Mouse (Mus musculus): ENCODE results near the gene Btbd6.

Btbd6 gene

GRCm38 (mm10) chr12:112955800-112956199, 20.5 kb upstream of the Btbd6 start:
- DNase-seq (ENCODE audit: low spot score), result peak; percentile 72

- DNase-seq (ENCODE audit: low spot score), result peak; percentile 57
These were observed 18.0 kb upstream of the Btbd6 start for GRCm38 (mm10) chr12:112958303-112958702.

GRCm38 (mm10) chr12:112959421-112959820, 16.9 kb upstream of the Btbd6 start:
- peak; percentile 64 for DNase-seq (ENCODE audit: low spot score)

- no peak for DNase-seq (ENCODE audit: low spot score)
These were observed 14.9 kb upstream of the Btbd6 start for GRCm38 (mm10) chr12:112961428-112961827.

- no peak for DNase-seq (ENCODE audit: low spot score)
These were observed 14.4 kb upstream of the Btbd6 start for GRCm38 (mm10) chr12:112961872-112962271.

GRCm38 (mm10) chr12:112965783-112966182, 10.5 kb upstream of the Btbd6 start:
- DNase-seq (ENCODE audit: low spot score), result no peak

- DNase-seq (ENCODE audit: low spot score), result no peak
These were observed 7.3 kb upstream of the Btbd6 start for GRCm38 (mm10) chr12:112968943-112969342.

GRCm38 (mm10) chr12:112969616-112970015, 6.7 kb upstream of the Btbd6 start:
- no peak for DNase-seq (ENCODE audit: low spot score)

- DNase-seq (ENCODE audit: low spot score), result no peak
These were observed 1.5 kb upstream of the Btbd6 start for GRCm38 (mm10) chr12:112974736-112975135.

GRCm38 (mm10) chr12:112977156-112977555, 874 bp downstream of the Btbd6 start:
- no peak for DNase-seq (ENCODE audit: low spot score)

- no peak for DNase-seq (ENCODE audit: low spot score)
These were observed 5.7 kb downstream of the Btbd6 start for GRCm38 (mm10) chr12:112982031-112982430.

- DNase-seq (ENCODE audit: low spot score), result peak; percentile 48
These were observed 9.1 kb downstream of the Btbd6 start for GRCm38 (mm10) chr12:112985346-112985745.

GRCm38 (mm10) chr12:112987877-112988276, 11.6 kb downstream of the Btbd6 start:
- peak; percentile 57 for DNase-seq (ENCODE audit: low spot score)

- no peak for DNase-seq (ENCODE audit: low spot score)
These were observed 14.6 kb downstream of the Btbd6 start for GRCm38 (mm10) chr12:112990706-112991405.

- DNase-seq (ENCODE audit: low spot score), result no peak
These were observed 15.2 kb downstream of the Btbd6 start for GRCm38 (mm10) chr12:112991444-112991843.

- peak; percentile 48 for DNase-seq (ENCODE audit: low spot score)
These were observed 17.9 kb downstream of the Btbd6 start for GRCm38 (mm10) chr12:112994153-112994552.

- no peak for DNase-seq (ENCODE audit: low spot score)
These were observed 23.4 kb downstream of the Btbd6 start for GRCm38 (mm10) chr12:112999569-113000293.

GRCm38 (mm10) chr12:113000294-113001132, 24.2 kb downstream of the Btbd6 start, which contains the start of gene Brf1:
TSS of gene Brf1 (minus strand) at chr12:113000704.
- peak; percentile 97 for DNase-seq (ENCODE audit: low spot score)

- peak; percentile 22 for DNase-seq (ENCODE audit: low spot score)
These were observed 24.8 kb downstream of the Btbd6 start for GRCm38 (mm10) chr12:113001133-113001474.

- peak; percentile 47 for DNase-seq (ENCODE audit: low spot score)
These were observed 26.4 kb downstream of the Btbd6 start for GRCm38 (mm10) chr12:113002667-113003066.

- no peak for DNase-seq (ENCODE audit: low spot score)
These were observed 27.7 kb downstream of the Btbd6 start for GRCm38 (mm10) chr12:113004011-113004410.

GRCm38 (mm10) chr12:113004993-113005392, 28.7 kb downstream of the Btbd6 start:
- peak; percentile 82 for DNase-seq (ENCODE audit: low spot score)
